Mouse (Mus musculus) stomach, embryonic 15.5 days (tissue): ENCODE data around the gene Pik3r4. TPM values are rescaled to one million over a fixed set of nuclear protein-coding genes. Genes with fewer than 3 reads are reported as not detected.
"Not testable (repeated sequence)": the region's sequence is repeated elsewhere in the genome, so short reads cannot be mapped to it uniquely, and the experiment has no call there.

Source experiments
- ATAC-seq: fragments of 200-750 bp; cut with Nextera tagmentation; 2 replicates; pipeline ENCODE4 v1.8.0; 2017; ENCODE audit warnings: low read depth, moderate number of reproducible peaks, moderate TSS enrichment; ENCODE audit not compliant: insufficient read depth, low FRiP score
- H3K27ac ChIP-seq: fragments of 300-500 bp; sonication (generic); 2 replicates; pipeline ENCODE4 v1.5.1; 2015; ENCODE audit warnings: mild to moderate bottlenecking, inconsistent platforms
- H3K27me3 ChIP-seq: fragments of 300-500 bp; sonication (generic); replicated peaks from 2 replicates; pipeline ENCODE4 v1.6.1; 2015; ENCODE audit warnings: inconsistent platforms
- H3K36me3 ChIP-seq: fragments of 300-500 bp; sonication (generic); 2 replicates; pipeline ENCODE4 v1.6.1; 2015; ENCODE audit warnings: inconsistent platforms
- H3K4me1 ChIP-seq: fragments of 300-500 bp; sonication (generic); 2 replicates; pipeline ENCODE4 v1.6.1; 2015; ENCODE audit warnings: inconsistent platforms
- H3K4me2 ChIP-seq: fragments of 300-500 bp; sonication (generic); 2 replicates; pipeline ENCODE4 v1.6.1; 2015; ENCODE audit warnings: mild to moderate bottlenecking, inconsistent platforms
- H3K4me3 ChIP-seq: fragments of 300-500 bp; sonication (generic); replicated peaks from 2 replicates; pipeline ENCODE4 v1.5.1; 2015; ENCODE audit warnings: inconsistent platforms
- H3K9ac ChIP-seq: fragments of 300-500 bp; sonication (generic); 2 replicates; pipeline ENCODE4 v1.6.1; 2015; ENCODE audit warnings: inconsistent platforms
- H3K9me3 ChIP-seq: fragments of 300-500 bp; sonication (generic); 2 replicates; pipeline ENCODE4 v1.6.1; 2016; ENCODE audit warnings: inconsistent platforms
- WGBS: fragments of 180-500 bp; shearing (Covaris S2); methylation state at CpG from one replicate; pipeline ENCODE4 v1.1.7; 2015; 5-methylcytosine and 5-hydroxymethylcytosine counted together
- polyA plus RNA-seq: library from polyadenylated mRNA; unstranded; fragments of >200 nt; fragmentation: Nextera tagmentation; extraction: Ambion mirVana; gene quantifications from 2 replicates; pipeline ENCODE4 v1.2.1, GENCODE M21; 2015

Pik3r4 gene
- polyA plus RNA-seq: 17.2 and 19.7 TPM in 2 replicates

DNA sequence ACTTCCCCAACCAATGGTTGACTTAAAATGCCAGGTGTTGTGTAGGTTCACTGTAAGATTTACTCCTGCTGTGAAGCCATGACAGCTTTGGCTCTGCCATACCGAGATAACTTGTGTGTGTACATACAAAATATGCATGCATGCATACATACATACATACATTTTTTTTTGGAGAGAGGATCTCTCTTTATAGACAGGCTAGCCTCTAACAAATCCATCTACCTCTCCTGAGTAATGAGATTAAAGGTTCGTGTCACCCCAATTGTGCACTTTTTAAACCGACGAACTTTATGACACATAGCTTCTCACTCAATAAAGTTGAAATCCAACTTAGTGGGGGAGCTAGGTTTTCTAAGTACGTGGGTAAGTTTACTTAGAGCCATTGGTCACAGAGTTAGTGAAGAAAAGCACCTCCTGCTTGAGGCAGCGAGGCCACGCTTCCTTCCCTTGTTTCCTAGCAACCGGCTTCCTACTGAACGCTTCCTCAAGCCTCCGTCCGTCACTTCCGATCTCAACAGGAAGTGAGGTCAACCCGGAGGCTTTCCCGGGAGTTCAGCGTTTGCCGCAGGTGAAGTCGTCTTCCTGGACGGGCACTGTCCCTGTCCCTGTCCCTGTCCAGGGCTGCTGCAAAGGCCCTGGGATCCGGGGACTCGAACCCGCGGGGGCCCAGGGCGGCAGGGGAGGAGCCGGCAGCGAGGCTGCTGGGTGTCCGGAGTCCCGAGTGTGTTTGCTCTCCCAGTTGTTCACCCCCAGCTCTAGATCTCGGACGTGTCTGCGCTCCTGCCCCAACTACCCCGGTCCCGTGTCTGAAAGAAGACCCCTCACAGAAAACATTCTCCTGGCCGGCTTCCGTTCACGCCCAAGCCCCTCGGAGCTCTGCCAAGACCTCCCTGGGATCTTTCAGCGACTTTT is at the start of gene Pik3r4:
Gene Pik3r4 (plus strand): TSS at position 519 of the 912 bp plus-strand sequence.
- H3K27ac ChIP-seq: peak within 1 kb of the TSS; percentile 67
- peak within 1 kb of the TSS; percentile 84 for H3K9ac ChIP-seq
- H3K36me3 ChIP-seq: peaks cover 7% of the 10 kb centered on the region; the same call in 1 of the 2 replicates
- peak within 1 kb of the TSS; percentile 67 for H3K4me2 ChIP-seq
- H3K4me1 ChIP-seq: 0 out of 2 replicates have a peak, but pooled peaks cover 5% of the 10 kb centered on the region
- peak within 1 kb of the TSS; percentile 97 for H3K4me3 ChIP-seq
- H3K9me3 ChIP-seq: no peaks in the 10 kb centered on the region
- 4% methylated on average over 37 of the region's 37 CpGs for WGBS
- no peaks in the 10 kb centered on the region for H3K27me3 ChIP-seq
- ATAC-seq: peak; percentile 91

GRCm38 (mm10) chr9:105598906-105599305 is 43.9 kb upstream of the Pik3r4 start:
- 82% methylated on average over 4 of the region's 4 CpGs for WGBS
- Histone ChIP-seq H3K4me2 (no peak overlapping the region), H3K4me1 (no peaks in the 10 kb centered on the region), H3K27me3 (no peaks in the 10 kb centered on the region), H3K9ac (no peak overlapping the region), H3K9me3 (no peaks in the 10 kb centered on the region), H3K27ac (no peak overlapping the region), H3K36me3 (no peaks in the 10 kb centered on the region), H3K4me3 (no peak overlapping the region)
- no peak for ATAC-seq

- H3K9ac ChIP-seq: no peak overlapping the region
- no peak for ATAC-seq
- no peak overlapping the region for H3K4me2 ChIP-seq
- no peak overlapping the region for H3K4me3 ChIP-seq
- WGBS: 74% methylated on average over 15 of the region's 15 CpGs
- no peaks in the 10 kb centered on the region for H3K9me3 ChIP-seq
- no peaks in the 10 kb centered on the region for H3K27me3 ChIP-seq
- H3K4me1 ChIP-seq: no peaks in the 10 kb centered on the region
- H3K36me3 ChIP-seq: no peaks in the 10 kb centered on the region
- H3K27ac ChIP-seq: no peak overlapping the region
Measured at GRCm38 (mm10) chr9:105611980-105612771, 30.6 kb upstream of the Pik3r4 start.

DNA sequence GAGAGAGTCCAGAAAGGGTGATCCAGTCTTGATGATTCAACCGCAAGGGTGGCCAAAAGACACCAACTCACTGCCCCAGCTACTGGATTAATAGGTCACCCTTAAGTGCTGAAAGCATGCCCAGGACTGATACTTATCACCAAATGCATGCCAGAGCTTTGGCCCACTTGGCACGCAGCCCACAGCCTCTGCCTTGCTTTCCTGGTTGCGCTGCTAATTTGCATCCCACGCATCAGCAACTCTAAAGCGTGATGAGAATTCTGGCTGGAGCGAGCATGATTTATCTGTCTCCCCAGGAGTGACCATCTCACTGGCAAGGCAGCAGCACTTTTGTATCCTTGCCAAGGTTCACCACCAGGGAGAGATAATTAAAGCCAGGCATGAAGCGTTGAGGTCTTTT is 29.9 kb upstream of the Pik3r4 start:
- WGBS: 89% methylated on average over 7 of the region's 7 CpGs
- H3K9ac ChIP-seq: no peak overlapping the region
- H3K4me1 ChIP-seq: no peaks in the 10 kb centered on the region
- no peaks in the 10 kb centered on the region for H3K27me3 ChIP-seq
- no peak for ATAC-seq
- no peak overlapping the region for H3K27ac ChIP-seq
- H3K4me2 ChIP-seq: no peak overlapping the region
- H3K9me3 ChIP-seq: no peaks in the 10 kb centered on the region
- H3K36me3 ChIP-seq: no peaks in the 10 kb centered on the region
- H3K4me3 ChIP-seq: no peak overlapping the region

DNA sequence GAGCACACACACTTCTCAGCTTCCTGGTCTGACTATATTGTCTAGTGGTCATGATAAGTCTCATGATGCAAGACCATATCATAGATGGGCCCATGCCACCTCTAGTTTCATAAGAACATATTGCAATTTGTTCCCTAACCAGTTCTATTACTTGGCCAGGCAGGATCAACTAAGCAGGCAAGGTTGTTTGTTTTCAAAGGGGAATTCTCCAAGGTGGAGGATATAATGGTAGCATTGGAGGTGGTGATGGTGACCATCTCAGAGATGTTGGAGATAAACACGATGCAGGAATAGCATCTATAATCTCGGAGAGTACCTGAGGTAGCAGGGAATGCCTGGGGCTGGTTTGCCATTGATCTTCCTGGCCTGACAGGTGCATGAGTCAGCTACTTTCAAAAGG is 26.8 kb upstream of the Pik3r4 start:
- Histone ChIP-seq H3K36me3 (no peaks in the 10 kb centered on the region), H3K9me3 (no peaks in the 10 kb centered on the region), H3K4me3 (no peak overlapping the region), H3K9ac (no peak overlapping the region), H3K4me1 (no peaks in the 10 kb centered on the region), H3K4me2 (no peak overlapping the region), H3K27ac (no peak overlapping the region), H3K27me3 (no peaks in the 10 kb centered on the region)
- WGBS: 48% methylated on average over 2 of the region's 2 CpGs
- ATAC-seq: no peak

DNA sequence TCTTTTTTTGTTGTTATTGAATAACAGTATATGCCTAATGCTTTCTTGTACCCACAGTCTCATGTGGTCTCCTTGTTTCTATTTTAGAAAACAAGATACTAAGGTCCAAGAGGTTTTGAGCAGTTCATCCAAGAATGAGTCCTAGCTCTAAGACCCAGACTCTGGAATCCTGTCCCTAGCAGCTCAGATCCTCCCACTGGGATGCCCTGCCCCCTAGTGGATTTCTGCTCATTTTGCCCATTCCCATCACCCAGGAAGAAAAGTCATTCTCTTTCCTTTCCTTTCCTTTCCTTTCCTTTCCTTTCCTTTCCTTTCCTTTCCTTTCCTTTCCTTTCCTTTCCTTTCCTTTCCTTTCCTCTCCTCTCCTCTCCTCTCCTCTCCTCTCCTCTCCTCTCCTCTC is 25.5 kb upstream of the Pik3r4 start:
- not testable (repeated sequence) for H3K9ac ChIP-seq, H3K4me2 ChIP-seq, H3K27me3 ChIP-seq, H3K27ac ChIP-seq, ATAC-seq, H3K4me3 ChIP-seq, H3K9me3 ChIP-seq, H3K4me1 ChIP-seq, H3K36me3 ChIP-seq

DNA sequence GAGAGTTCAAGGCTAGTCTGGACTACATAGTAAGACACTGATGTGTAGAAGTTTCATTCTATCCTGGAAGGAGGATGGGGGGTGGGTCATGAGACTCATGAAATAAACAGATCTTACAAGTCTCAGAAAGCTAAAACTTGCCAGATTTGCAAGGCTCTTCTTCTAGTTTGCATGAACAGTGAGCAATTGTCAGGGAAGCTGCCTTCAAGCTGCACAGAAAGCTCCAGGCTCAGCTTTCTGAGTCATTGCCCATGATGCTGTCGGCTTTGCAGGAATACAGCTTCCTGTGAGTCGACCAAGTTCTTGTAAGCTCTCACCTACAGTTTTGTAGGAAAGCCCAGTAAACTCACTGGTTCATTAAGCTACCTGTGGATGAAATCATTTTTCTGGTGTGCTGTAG is 8.8 kb upstream of the Pik3r4 start:
- Histone ChIP-seq H3K36me3 (no peaks in the 10 kb centered on the region), H3K4me2 (no peak overlapping the region), H3K27me3 (no peaks in the 10 kb centered on the region), H3K9me3 (no peaks in the 10 kb centered on the region), H3K4me3 (no peak overlapping the region), H3K4me1 (no peaks in the 10 kb centered on the region), H3K9ac (no peak overlapping the region), H3K27ac (no peak overlapping the region)
- no peak for ATAC-seq
- 76% methylated on average over 2 of the region's 2 CpGs for whole genome bisulfite sequencing

GRCm38 (mm10) chr9:105641377-105641776 is 1.4 kb upstream of the Pik3r4 start:
- not testable (repeated sequence) for H3K4me1 ChIP-seq, H3K27ac ChIP-seq, H3K27me3 ChIP-seq, ATAC-seq, H3K36me3 ChIP-seq, H3K4me2 ChIP-seq, H3K9me3 ChIP-seq, H3K9ac ChIP-seq, H3K4me3 ChIP-seq
- WGBS: 79% methylated on average over 6 of the region's 6 CpGs

DNA sequence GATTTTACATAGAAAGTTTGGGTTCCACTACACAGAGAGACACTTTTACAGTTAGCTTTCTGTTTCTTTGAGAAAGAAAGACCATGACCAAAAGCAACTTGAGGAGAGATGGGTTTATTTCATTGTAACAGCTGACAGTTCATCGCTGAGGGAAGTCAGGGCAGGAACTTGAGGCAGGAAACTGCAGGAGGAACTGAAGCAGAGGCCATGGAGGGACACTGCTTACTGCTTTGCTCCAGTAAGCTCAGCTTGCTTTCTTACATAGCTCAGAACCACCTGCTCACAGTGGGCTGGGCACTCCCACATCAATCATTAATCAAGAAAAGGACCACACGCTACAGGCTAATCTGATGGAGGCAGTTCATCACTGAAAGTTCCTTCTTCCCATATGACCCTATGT is 13.4 kb downstream of the Pik3r4 start:
- no peak for ATAC-seq
- Histone ChIP-seq H3K4me2 (no peak overlapping the region), H3K4me1 (no peaks in the 10 kb centered on the region), H3K36me3 (peaks cover 22% of the 10 kb centered on the region), H3K9me3 (no peaks in the 10 kb centered on the region), H3K4me3 (no peak overlapping the region), H3K27ac (no peak overlapping the region), H3K27me3 (no peaks in the 10 kb centered on the region), H3K9ac (no peak overlapping the region)
- WGBS: 65% methylated on average over 2 of the region's 2 CpGs

GRCm38 (mm10) chr9:105658216-105658615 is 15.4 kb downstream of the Pik3r4 start:
- ATAC-seq: no peak
- H3K27me3 ChIP-seq: no peaks in the 10 kb centered on the region
- WGBS: 95% methylated on average over 12 of the region's 12 CpGs
- H3K9me3 ChIP-seq: no peaks in the 10 kb centered on the region
- no peaks in the 10 kb centered on the region for H3K4me1 ChIP-seq
- no peak overlapping the region for H3K27ac ChIP-seq
- no peak overlapping the region for H3K4me2 ChIP-seq
- peaks cover 27% of the 10 kb centered on the region for H3K36me3 ChIP-seq
- no peak overlapping the region for H3K4me3 ChIP-seq
- H3K9ac ChIP-seq: no peak overlapping the region

DNA sequence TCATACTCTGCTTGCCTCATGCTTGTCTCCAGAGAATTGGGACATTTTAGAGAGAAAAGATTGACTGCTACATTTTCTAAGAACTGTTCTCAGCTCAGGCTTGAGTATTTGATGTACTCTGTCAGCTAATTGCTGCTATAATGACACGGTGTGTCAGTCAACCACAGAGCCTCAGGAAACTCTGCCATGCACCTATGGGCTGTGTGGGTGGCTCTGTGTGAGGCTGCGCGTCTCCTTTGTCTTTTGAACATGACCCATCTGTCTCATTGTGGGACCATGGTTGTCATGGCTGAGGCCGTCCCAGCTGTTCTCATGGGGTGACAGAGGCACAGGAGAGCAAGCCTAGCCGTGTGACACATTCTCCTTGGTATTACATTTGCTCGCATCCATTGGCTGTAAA is 17.1 kb downstream of the Pik3r4 start:
- 92% methylated on average over 6 of the region's 6 CpGs for WGBS
- Histone ChIP-seq H3K9me3 (no peaks in the 10 kb centered on the region), H3K4me1 (no peaks in the 10 kb centered on the region), H3K4me2 (no peak overlapping the region), H3K9ac (no peak overlapping the region), H3K36me3 (peaks cover 19% of the 10 kb centered on the region), H3K27me3 (no peaks in the 10 kb centered on the region), H3K4me3 (no peak overlapping the region), H3K27ac (no peak overlapping the region)
- no peak for ATAC-seq

GRCm38 (mm10) chr9:105665269-105665668 is 22.5 kb downstream of the Pik3r4 start:
- Histone ChIP-seq H3K4me1 (no peaks in the 10 kb centered on the region), H3K9ac (no peak overlapping the region), H3K4me3 (no peak overlapping the region), H3K27ac (peak overlapping the region; percentile 12; the same call in 1 of the 2 replicates), H3K27me3 (no peaks in the 10 kb centered on the region), H3K9me3 (no peaks in the 10 kb centered on the region), H3K4me2 (no peak overlapping the region), H3K36me3 (peaks cover 18% of the 10 kb centered on the region)
- ATAC-seq: no peak; the same call in 1 of the 2 replicates
- WGBS: 81% methylated on average over 7 of the region's 7 CpGs
